Mouse (Mus musculus) kidney, adult 2 months (tissue): ENCODE results near the gene Klhl21.

ENCODE experiments used
- CTCF ChIP-seq: fragments of 200-500 bp; conservative IDR thresholded peaks from 2 replicates; pipeline ENCODE4 v1.5.1; 2011; ENCODE audit warnings: low read depth, mild to moderate bottlenecking, control low read depth, low read length, moderate library complexity, mixed read lengths; ENCODE audit not compliant: insufficient read depth, insufficient read length
- POLR2A ChIP-seq: fragments of 200-500 bp; IDR thresholded peaks from one replicate; pipeline ENCODE4 v1.6.1; 2011; ENCODE audit warnings: low read depth, low read length, control low read depth

DNA sequence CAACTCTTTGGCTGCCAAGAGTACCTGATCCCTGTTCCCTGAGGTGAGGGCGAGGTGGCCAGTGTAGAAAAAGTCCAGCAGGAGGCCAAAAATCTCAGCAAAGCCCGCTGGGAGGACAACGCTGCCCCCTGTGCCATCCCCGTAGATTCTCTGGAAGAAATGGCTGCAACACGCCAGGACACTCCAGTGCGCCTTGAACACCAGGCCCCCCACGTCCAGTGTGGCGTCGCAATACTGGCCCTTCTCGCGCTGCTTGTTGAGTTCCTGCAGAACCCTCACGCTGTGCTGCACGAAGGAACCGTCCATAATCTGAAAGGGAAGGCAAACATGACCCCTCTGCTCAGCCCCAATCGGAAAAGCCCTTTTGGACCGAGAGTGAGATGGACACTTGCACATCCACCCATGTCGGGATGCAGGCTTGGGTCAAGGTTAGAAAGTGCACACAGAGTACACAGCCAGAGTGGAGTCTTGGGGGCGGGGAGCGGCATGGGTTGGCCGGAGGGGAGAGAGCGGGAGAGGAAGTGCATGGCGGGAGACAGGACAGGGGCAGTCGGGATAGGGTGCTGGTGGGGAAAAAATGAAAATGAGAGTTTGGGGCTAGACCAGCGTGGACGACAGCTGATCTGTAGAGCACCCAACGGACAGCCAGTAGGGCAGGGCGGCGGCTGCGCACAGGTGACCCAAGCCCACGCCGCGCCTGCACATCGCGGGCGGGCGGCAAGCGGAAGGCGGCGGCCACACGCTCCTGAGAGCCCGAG is 18.3 kb downstream of the Klhl21 start:
- 0 out of 2 replicates have a peak, but pooled peaks have one; percentile 4 for TF ChIP-seq CTCF
- no peak for TF ChIP-seq POLR2A
